Mouse (Mus musculus) ES-E14 (cell line): ENCODE data around the gene Zfp335. TPM values are rescaled to one million over a fixed set of nuclear protein-coding genes. Genes with fewer than 3 reads are reported as not detected.
"Not testable (repeated sequence)": the region's sequence is repeated elsewhere in the genome, so short reads cannot be mapped to it uniquely, and the experiment has no call there.

Experiments
- DNase-seq: peaks from one replicate; pipeline ENCODE4 v3.0.0-alpha.2; 2013; ENCODE audit warnings: low read depth, low spot score
- H3K27ac ChIP-seq: 2 replicates; pipeline ENCODE4 v1.5.1; 2012; ENCODE audit warnings: low read depth, mild to moderate bottlenecking, low read length, moderate library complexity, mixed read lengths; ENCODE audit not compliant: poor library complexity, insufficient read depth, severe bottlenecking
- H3K36me3 ChIP-seq: 2 replicates; pipeline ENCODE4 v1.6.1; 2012; ENCODE audit warnings: mild to moderate bottlenecking, low read length, moderate library complexity, mixed read lengths; ENCODE audit not compliant: control insufficient read depth, poor library complexity, insufficient read depth, severe bottlenecking
- H3K4me1 ChIP-seq, 2 experiments: fragments of 150-350 bp in 1 of 2; sonication (generic) in 1 of 2; 2 replicates each; pipeline ENCODE4 v1.6.1; 2012; ENCODE audit warnings: low read length in 2 of 2, mild to moderate bottlenecking in 1 of 2, mixed read lengths in 1 of 2; ENCODE audit not compliant: control insufficient read depth in 2 of 2, insufficient read depth in 2 of 2, poor library complexity in 1 of 2
- H3K4me3 ChIP-seq, 2 experiments: fragments of 150-350 bp in 1 of 2; sonication (generic) in 1 of 2; 2 replicates each; pipeline ENCODE4 v1.5.1; 2012; ENCODE audit warnings: low read length in 2 of 2, low read depth in 1 of 2, mild to moderate bottlenecking in 1 of 2, mixed read lengths in 1 of 2; ENCODE audit not compliant: insufficient read depth in 1 of 2, poor library complexity in 1 of 2, severe bottlenecking in 1 of 2
- H3K9ac ChIP-seq: 2 replicates; pipeline ENCODE4 v1.6.1; 2012; ENCODE audit warnings: low read depth, mild to moderate bottlenecking, low read length, mixed read lengths; ENCODE audit not compliant: poor library complexity, insufficient read depth, severe bottlenecking
- H3K9me3 ChIP-seq: fragments of 150-350 bp; sonication (generic); 2 replicates; pipeline ENCODE4 v1.6.1; 2012; ENCODE audit warnings: low read depth, mild to moderate bottlenecking, low read length; ENCODE audit not compliant: control insufficient read depth, insufficient read depth
- CHD2 ChIP-seq: IDR thresholded peaks from 2 replicates; pipeline ENCODE4 v1.6.1; 2014; ENCODE audit warnings: mild to moderate bottlenecking, low read depth, low read length, inconsistent platforms
- HCFC1 ChIP-seq: IDR thresholded peaks from 2 replicates; pipeline ENCODE4 v1.6.1; 2012; ENCODE audit warnings: low read length, inconsistent platforms, borderline replicate concordance; ENCODE audit not compliant: insufficient read depth
- MAFK ChIP-seq: IDR thresholded peaks from 2 replicates; pipeline ENCODE4 v1.6.1; 2014; ENCODE audit warnings: mild to moderate bottlenecking, low read depth, low read length, inconsistent platforms; ENCODE audit not compliant: insufficient read depth
- ZC3H11A ChIP-seq: IDR thresholded peaks from 2 replicates; pipeline ENCODE4 v1.6.1; 2012; ENCODE audit warnings: low read depth, mild to moderate bottlenecking, inconsistent platforms, low read length, borderline replicate concordance
- ZNF384 ChIP-seq: IDR thresholded peaks from 2 replicates; pipeline ENCODE4 v1.6.1; 2012; ENCODE audit warnings: low read depth, low read length, inconsistent platforms
- in situ Hi-C, 2 experiments: fragments of 600-800 bp; cut with MboI; formaldehyde crosslinking; loops; one replicate each; pipeline ENCODE4 v1.15.1; 2025; ENCODE audit warnings: low sequenced_read_pairs in 2 of 2, inconsistent platforms in 1 of 2; ENCODE audit not compliant: unreplicated experiment in 2 of 2
- total RNA-seq: library from RNA; depleted of rRNA; stranded (reverse); fragments of 300-350 nt; gene quantifications from 2 replicates; pipeline ENCODE4 v1.2.3, GENCODE M21; 2012

Zfp335 gene
- total RNA-seq, 1 experiment: 18.5 TPM

DNA sequence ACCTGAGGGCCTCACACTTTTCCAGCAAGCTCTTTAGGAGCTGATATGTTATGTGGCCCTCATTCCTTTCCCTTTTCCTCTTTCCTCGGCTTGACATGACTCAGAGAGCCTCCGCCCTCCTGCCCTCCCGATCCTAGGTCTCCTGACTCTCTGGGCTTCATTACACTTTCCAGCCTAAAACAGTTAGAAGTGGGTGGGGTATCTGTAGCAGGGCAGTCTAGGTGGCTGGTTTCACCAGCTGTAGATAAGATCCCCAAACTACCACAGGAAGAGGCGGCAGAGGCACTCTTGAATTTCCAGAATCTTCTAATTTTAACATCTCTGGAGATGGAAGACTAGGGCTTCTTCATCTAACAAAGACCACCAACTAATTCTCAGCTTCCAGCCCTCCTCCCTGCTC is 47.0 kb downstream of the Zfp335 start:
- Histone ChIP-seq H3K4me3 (no peak overlapping the region), H3K9me3 (no peaks in the 10 kb centered on the region), H3K4me1 (peaks cover 10 to 33% of the 10 kb centered on the region in 2 experiments), H3K9ac (no peak overlapping the region), H3K36me3 (no peaks in the 10 kb centered on the region), H3K27ac (peak overlapping the region; percentile 19; the same call in 1 of the 2 replicates)
- in situ Hi-C loops: no loop called here
- no peak for DNase-seq
- TF ChIP-seq MAFK (no peak), HCFC1 (no peak), ZNF384 (no peak), CHD2 (no peak), ZC3H11A (no peak)

DNA sequence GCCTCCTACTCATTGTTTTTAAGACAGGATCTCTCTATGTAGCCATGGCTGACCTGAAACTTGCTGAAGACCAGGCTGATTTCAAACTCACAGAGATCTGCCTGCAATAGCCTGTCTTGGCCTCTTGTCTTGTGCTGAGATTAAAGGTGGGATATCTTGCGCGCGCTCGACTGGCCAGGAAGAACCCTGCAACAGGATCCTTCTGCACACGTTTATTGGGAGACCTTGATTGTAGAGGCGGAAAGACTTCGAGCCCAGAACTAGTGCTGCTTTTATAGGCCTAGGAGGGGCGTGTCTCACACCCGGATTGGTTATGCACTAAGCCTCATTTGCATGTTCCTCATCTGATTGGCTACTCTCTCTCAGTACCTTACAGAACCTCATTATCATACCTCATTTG is 48.1 kb downstream of the Zfp335 start:
- H3K9me3 ChIP-seq, H3K27ac ChIP-seq, H3K36me3 ChIP-seq, in situ Hi-C loops, H3K9ac ChIP-seq, DNase-seq, H3K4me3 ChIP-seq: not testable (repeated sequence)
- peaks cover 17 to 39% of the 10 kb centered on the region in 2 experiments for H3K4me1 ChIP-seq

DNA sequence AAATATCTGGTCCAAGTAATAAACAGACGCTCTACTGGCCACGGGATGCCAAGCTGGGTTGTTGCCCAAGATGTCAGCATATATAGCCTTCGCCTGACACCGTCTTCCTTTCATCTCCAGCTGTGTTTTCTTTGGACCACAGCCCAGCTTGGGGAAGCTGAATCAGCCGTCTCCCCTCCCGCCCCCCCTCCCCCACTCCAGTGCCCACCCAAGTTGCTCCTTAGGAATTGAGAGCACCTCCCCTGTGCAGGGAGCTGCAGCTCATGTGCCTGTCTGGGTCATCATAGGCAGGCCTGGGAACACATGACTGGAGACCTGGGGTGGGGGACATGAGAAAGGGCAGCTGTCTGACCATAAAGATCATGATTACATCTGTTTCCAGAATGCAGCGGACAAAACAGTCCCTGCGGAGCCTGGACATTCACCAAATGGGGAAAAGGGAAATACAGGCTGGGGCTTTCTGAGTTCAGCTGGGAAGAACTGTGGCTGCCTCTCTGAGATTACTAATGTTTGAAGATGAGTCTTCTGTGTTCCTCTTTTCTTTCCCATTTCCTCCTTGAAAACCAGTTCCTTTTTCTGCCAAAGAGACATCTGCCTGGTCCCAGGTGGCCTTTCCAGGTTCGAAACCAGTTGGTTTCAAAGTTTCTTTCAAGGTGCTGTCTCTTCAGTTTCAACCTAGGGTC is 49.2 kb downstream of the Zfp335 start:
- TF ChIP-seq CHD2 (no peak), ZC3H11A (no peak), HCFC1 (no peak)
- no peak for DNase-seq
- Histone ChIP-seq H3K36me3 (no peaks in the 10 kb centered on the region), H3K9me3 (no peaks in the 10 kb centered on the region), H3K9ac (no peak overlapping the region; the same call in 1 of the 2 replicates), H3K4me3 (no peak overlapping the region), H3K27ac (no peak overlapping the region; the same call in 1 of the 2 replicates), H3K4me1 (peaks cover 22 to 37% of the 10 kb centered on the region in 2 experiments)
- in situ Hi-C loops: no loop called here

DNA sequence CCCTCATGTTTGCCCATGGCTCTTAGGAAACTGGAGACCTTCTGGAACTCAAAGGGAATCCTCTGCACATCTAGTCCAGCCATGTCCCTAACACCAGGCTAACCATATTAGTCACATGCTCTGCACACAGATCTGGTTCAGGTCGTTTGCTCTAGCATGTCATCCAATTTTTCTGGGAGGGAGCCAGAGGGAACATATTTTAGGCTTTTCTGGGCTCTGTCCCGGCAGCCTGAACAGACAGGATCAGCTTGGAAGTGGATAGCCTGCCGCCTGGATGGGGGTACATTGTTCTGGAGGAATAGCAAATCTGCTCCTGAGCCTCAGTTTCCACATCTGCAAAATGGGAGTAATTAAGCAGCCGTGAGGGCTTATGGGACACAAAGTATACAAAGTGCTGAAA is 50.5 kb downstream of the Zfp335 start:
- no peaks in the 10 kb centered on the region for H3K36me3 ChIP-seq
- H3K9ac ChIP-seq: no peak overlapping the region
- DNase-seq: no peak
- peaks cover 22 to 31% of the 10 kb centered on the region in 2 experiments for H3K4me1 ChIP-seq
- in situ Hi-C loops: no loop called here
- H3K4me3 ChIP-seq: no peak overlapping the region
- TF ChIP-seq MAFK (no peak), ZNF384 (no peak), HCFC1 (no peak), CHD2 (no peak), ZC3H11A (no peak)
- no peaks in the 10 kb centered on the region for H3K9me3 ChIP-seq
- 0 out of 2 replicates have a peak overlapping the region, but pooled peaks have one; percentile 9 for H3K27ac ChIP-seq
